Mouse (Mus musculus) liver, postnatal 0 days (tissue): ENCODE data around the gene Cfap299. TPM values are rescaled to one million over a fixed set of nuclear protein-coding genes. Genes with fewer than 3 reads are reported as not detected.

Experiments used
- ATAC-seq: fragments of 200-750 bp; cut with Nextera tagmentation; 2 replicates; pipeline ENCODE4 v1.8.0; 2017; ENCODE audit warnings: mild to moderate bottlenecking, moderate library complexity
- DNase-seq: peaks from one replicate; pipeline ENCODE4 v3.0.0-alpha.2; 2016
- H3K27ac ChIP-seq: fragments of 300-500 bp; sonication (generic); 2 replicates; pipeline ENCODE4 v1.5.1; 2014; ENCODE audit warnings: antibody characterized with exemption, moderate library complexity, mild to moderate bottlenecking, low read depth
- H3K27me3 ChIP-seq: fragments of 300-500 bp; sonication (generic); 2 replicates; pipeline ENCODE4 v1.6.1; 2014; ENCODE audit warnings: low read length, control low read depth, mixed read lengths; ENCODE audit not compliant: insufficient read depth
- H3K36me3 ChIP-seq: fragments of 300-500 bp; sonication (generic); replicated peaks from 2 replicates; pipeline ENCODE4 v1.6.1; 2014; ENCODE audit warnings: mild to moderate bottlenecking, control low read depth, low read length, moderate library complexity, mixed read lengths; ENCODE audit not compliant: insufficient read depth
- H3K4me1 ChIP-seq: fragments of 300-500 bp; sonication (generic); 2 replicates; pipeline ENCODE4 v1.6.1; 2014; ENCODE audit warnings: antibody characterized with exemption, mild to moderate bottlenecking, control low read depth; ENCODE audit not compliant: insufficient read depth
- H3K4me2 ChIP-seq: fragments of 300-500 bp; sonication (generic); 2 replicates; pipeline ENCODE4 v1.6.1; 2014; ENCODE audit warnings: low read depth, mild to moderate bottlenecking, low read length, moderate library complexity, mixed read lengths
- H3K4me3 ChIP-seq: fragments of 300-500 bp; sonication (generic); 2 replicates; pipeline ENCODE4 v1.5.1; 2014; ENCODE audit warnings: low read depth, low read length
- H3K9ac ChIP-seq: fragments of 300-500 bp; sonication (generic); replicated peaks from 2 replicates; pipeline ENCODE4 v1.6.1; 2014; ENCODE audit warnings: mild to moderate bottlenecking, moderate library complexity
- H3K9me3 ChIP-seq: fragments of 300-500 bp; sonication (generic); 2 replicates; pipeline ENCODE4 v1.6.1; 2016; ENCODE audit warnings: mild to moderate bottlenecking, control low read depth, low read length, mixed read lengths
- CTCF ChIP-seq: sonication (generic); IDR thresholded peaks from 2 replicates; pipeline ENCODE4 v1.5.1; 2016; ENCODE audit warnings: antibody characterized with exemption, low read depth
- EP300 ChIP-seq: IDR thresholded peaks from 2 replicates; pipeline ENCODE4 v1.6.1; 2016; ENCODE audit warnings: antibody characterized with exemption, low read depth, mild to moderate bottlenecking
- WGBS: fragments of 180-500 bp; shearing (Covaris S2); extraction: QIAGEN DNeasy Blood & Tissue Kit; methylation state at CpG from one replicate; pipeline ENCODE4 v1.1.7; 2014; ENCODE audit not compliant: insufficient replicate concordance; 5-methylcytosine and 5-hydroxymethylcytosine counted together
- microRNA counts: library from miRNA; unstranded; fragments of <30 nt; microRNA quantifications from one replicate; lab custom pipeline; 2015
- microRNA-seq: library from miRNA; unstranded; fragments of <30 nt; microRNA quantifications from one replicate; pipeline ENCODE4, GENCODE M21; 2016
- polyA plus RNA-seq: library from polyadenylated mRNA; unstranded; fragments of >200 nt; fragmentation: Nextera tagmentation; extraction: Ambion mirVana; gene quantifications from 2 replicates; pipeline ENCODE4 v1.2.1, GENCODE M21; 2015

The Cfap299 gene
- polyA plus RNA-seq, 1 experiment from 2014 or later = not detected

GRCm38 (mm10) chr5:98833760-98834159 lies 504.7 kb downstream of the Cfap299 start:
- no peak overlapping the region for H3K27ac ChIP-seq
- no peak for ATAC-seq
- H3K4me2 ChIP-seq = no peak overlapping the region
- no peak overlapping the region for H3K9ac ChIP-seq
- no peak for TF ChIP-seq EP300
- TF ChIP-seq CTCF = no peak
- no peaks in the 10 kb centered on the region for H3K9me3 ChIP-seq
- no peak overlapping the region for H3K4me3 ChIP-seq
- no peaks in the 10 kb centered on the region for H3K36me3 ChIP-seq
- H3K27me3 ChIP-seq = no peaks in the 10 kb centered on the region
- no peak for DNase-seq
- WGBS = 73% methylated on average over 9 of the region's 9 CpGs
- H3K4me1 ChIP-seq = no peaks in the 10 kb centered on the region

- WGBS = 78% methylated on average over 6 of the region's 6 CpGs
- H3K4me1 ChIP-seq = no peaks in the 10 kb centered on the region
- ATAC-seq (no peak), DNase-seq (no peak)
- no peaks in the 10 kb centered on the region for H3K27me3 ChIP-seq
- H3K4me3 ChIP-seq = no peak overlapping the region
- no peak overlapping the region for H3K9ac ChIP-seq
- no peak overlapping the region for H3K27ac ChIP-seq
- no peaks in the 10 kb centered on the region for H3K9me3 ChIP-seq
- TF ChIP-seq CTCF = no peak
- no peak for TF ChIP-seq EP300
- no peaks in the 10 kb centered on the region for H3K36me3 ChIP-seq
- no peak overlapping the region for H3K4me2 ChIP-seq
Measured at GRCm38 (mm10) chr5:98834300-98834699, 505.2 kb downstream of the Cfap299 start.

- Histone ChIP-seq H3K4me2 (no peak overlapping the region), H3K27me3 (no peaks in the 10 kb centered on the region), H3K9me3 (no peaks in the 10 kb centered on the region), H3K27ac (no peak overlapping the region), H3K36me3 (no peaks in the 10 kb centered on the region), H3K9ac (no peak overlapping the region), H3K4me1 (no peaks in the 10 kb centered on the region), H3K4me3 (no peak overlapping the region)
- ATAC-seq = no peak
- no peak for TF ChIP-seq EP300
- no peak for TF ChIP-seq CTCF
- WGBS = 72% methylated on average over 7 of the region's 7 CpGs
- no peak for DNase-seq
Measured at GRCm38 (mm10) chr5:98842600-98843310, 513.7 kb downstream of the Cfap299 start.

GRCm38 (mm10) chr5:98844664-98845063 lies 515.6 kb downstream of the Cfap299 start:
- TF ChIP-seq EP300 = no peak
- no peak for TF ChIP-seq CTCF
- Histone ChIP-seq H3K9me3 (no peaks in the 10 kb centered on the region), H3K4me3 (no peak overlapping the region), H3K4me2 (no peak overlapping the region), H3K27me3 (no peaks in the 10 kb centered on the region), H3K4me1 (no peaks in the 10 kb centered on the region), H3K36me3 (no peaks in the 10 kb centered on the region), H3K9ac (no peak overlapping the region), H3K27ac (no peak overlapping the region)
- DNase-seq = no peak
- no peak for ATAC-seq
- 51% methylated on average over 1 of the region's 1 CpGs for WGBS

MicroRNAs within 50 kb of the gene (microRNA counts, 519-probe panel; counts per million panel counts)
- not detected for microRNA mmu-miR-703 (lab: Ali Mortazavi, UCI)

Small RNA genes lying within 50 kb of the gene (microRNA-seq; reads per million reads assigned to microRNA genes)
- not detected for gene Mir703

Other genes starting within 250 kb of the Cfap299 start
- gene Prdm8, start 162.1 kb upstream of the Cfap299 start, polyA plus RNA-seq = not detected in 2 replicates
- not detected in 2 replicates for gene Fgf5, start 75.1 kb upstream of the Cfap299 start, polyA plus RNA-seq
- gene Gm11111, start 223.4 kb downstream of the Cfap299 start, polyA plus RNA-seq = not detected in 2 replicates